Mouse (Mus musculus) olfactory bulb, adult 2 months (tissue): Measurements from ENCODE around the gene Foxp1.

Experiments used
- CTCF ChIP-seq: fragments of 200-500 bp; IDR thresholded peaks from 2 replicates; pipeline ENCODE4 v1.5.1; 2012; ENCODE audit warnings: low read depth, mild to moderate bottlenecking, low read length, moderate library complexity; ENCODE audit not compliant: insufficient read depth
- POLR2A ChIP-seq: fragments of 200-500 bp; IDR thresholded peaks from 2 replicates; pipeline ENCODE4 v1.6.1; 2012; ENCODE audit warnings: mild to moderate bottlenecking, low read depth, low read length, moderate library complexity; ENCODE audit not compliant: insufficient read depth

- TF ChIP-seq CTCF (no peak), POLR2A (no peak)
Measured at GRCm38 (mm10) chr6:99019716-99020115, 502.8 kb downstream of the Foxp1 start.
